Mouse (Mus musculus) CH12.LX (cell line): Measurements from ENCODE around the gene Gm5737.

Experiments
- BHLHE40 ChIP-seq: IDR thresholded peaks from 2 replicates; pipeline ENCODE4 v1.6.1; 2011; ENCODE audit warnings: mild to moderate bottlenecking, low read depth, low read length, improper control_type of control experiment
- CTCF ChIP-seq, 2 experiments: IDR thresholded peaks in 1 of 2; conservative IDR thresholded peaks in 1 of 2; 2 replicates each; pipeline ENCODE4 v1.5.1; 2011 to 2012; ENCODE audit warnings: low read depth in 2 of 2, low read length in 2 of 2, improper control_type of control experiment in 1 of 2, inconsistent platforms in 1 of 2, mild to moderate bottlenecking in 1 of 2, moderate library complexity in 1 of 2
- MXI1 ChIP-seq: IDR thresholded peaks from 2 replicates; pipeline ENCODE4 v1.6.1; 2011; ENCODE audit warnings: mild to moderate bottlenecking, low read depth, low read length, improper control_type of control experiment
- MYC ChIP-seq: IDR thresholded peaks from 2 replicates; pipeline ENCODE4 v1.6.1; 2011; ENCODE audit warnings: low read depth, mild to moderate bottlenecking, improper control_type of control experiment, low read length
- NELFE ChIP-seq: IDR thresholded peaks from 2 replicates; pipeline ENCODE4 v1.6.1; 2011; ENCODE audit warnings: low read depth, low read length, improper control_type of control experiment
- NRF1 ChIP-seq: IDR thresholded peaks from 2 replicates; pipeline ENCODE4 v1.6.1; 2014; ENCODE audit warnings: low read depth, mild to moderate bottlenecking, inconsistent platforms, low read length, improper control_type of control experiment, moderate library complexity
- PAX5 ChIP-seq: IDR thresholded peaks from 2 replicates; pipeline ENCODE4 v1.6.1; 2012; ENCODE audit warnings: low read length, inconsistent platforms, mixed read lengths
- POLR2A ChIP-seq: IDR thresholded peaks from 2 replicates; pipeline ENCODE4 v1.6.1; 2011; ENCODE audit warnings: low read depth, mild to moderate bottlenecking, improper control_type of control experiment, low read length
- RCOR1 ChIP-seq: conservative IDR thresholded peaks from 2 replicates; pipeline ENCODE4 v1.6.1; 2012; ENCODE audit warnings: low read depth, mild to moderate bottlenecking, inconsistent platforms, low read length, improper control_type of control experiment
- TCF12 ChIP-seq: IDR thresholded peaks from 2 replicates; pipeline ENCODE4 v1.6.1; 2014; ENCODE audit warnings: low read depth, mild to moderate bottlenecking, inconsistent platforms, low read length, improper control_type of control experiment
- ZMIZ1 ChIP-seq: IDR thresholded peaks from 2 replicates; pipeline ENCODE4 v1.6.1; 2012; ENCODE audit warnings: low read depth, mild to moderate bottlenecking, inconsistent platforms, low read length, improper control_type of control experiment

- no peak for TF ChIP-seq PAX5
- no peak for TF ChIP-seq TCF12
- no peak for TF ChIP-seq NRF1
- TF ChIP-seq MXI1 = no peak
- TF ChIP-seq CTCF (conservative IDR thresholded peaks at IDR 0.05 in 1 of 2, IDR thresholded peaks at IDR 0.05 in 1 of 2; ENCODE audit: low read depth in 2 of 2, low read length in 2 of 2) = no peak
- TF ChIP-seq BHLHE40 = no peak
- TF ChIP-seq RCOR1 = no peak
- no peak for TF ChIP-seq MYC
- no peak for TF ChIP-seq POLR2A
- TF ChIP-seq NELFE = no peak
- no peak for TF ChIP-seq ZMIZ1
Observed at GRCm38 (mm10) chr7:120873083-120873482, 60.9 kb downstream of the Gm5737 start.
